Mouse (Mus musculus) gastrocnemius, postnatal 25 days (tissue): ENCODE results near the gene Zfr. TPM values are rescaled to one million over a fixed set of nuclear protein-coding genes. Genes with fewer than 3 reads are reported as not detected.
"Not testable (repeated sequence)": the region's sequence is repeated elsewhere in the genome, so short reads cannot be mapped to it uniquely, and the experiment has no call there.

Experiments
- DNase-seq: peaks from one replicate; pipeline ENCODE4 v3.0.0; 2022
- total RNA-seq, 2 experiments: library from RNA; stranded (reverse); gene quantifications; 1 replicate in 1 of 2; 2 replicates in 1 of 2; pipeline ENCODE4 v1.2.3; 2021

Gene Zfr
- total RNA-seq, 2 experiments from 2014 or later: 46.0 to 61.1 TPM

DNA sequence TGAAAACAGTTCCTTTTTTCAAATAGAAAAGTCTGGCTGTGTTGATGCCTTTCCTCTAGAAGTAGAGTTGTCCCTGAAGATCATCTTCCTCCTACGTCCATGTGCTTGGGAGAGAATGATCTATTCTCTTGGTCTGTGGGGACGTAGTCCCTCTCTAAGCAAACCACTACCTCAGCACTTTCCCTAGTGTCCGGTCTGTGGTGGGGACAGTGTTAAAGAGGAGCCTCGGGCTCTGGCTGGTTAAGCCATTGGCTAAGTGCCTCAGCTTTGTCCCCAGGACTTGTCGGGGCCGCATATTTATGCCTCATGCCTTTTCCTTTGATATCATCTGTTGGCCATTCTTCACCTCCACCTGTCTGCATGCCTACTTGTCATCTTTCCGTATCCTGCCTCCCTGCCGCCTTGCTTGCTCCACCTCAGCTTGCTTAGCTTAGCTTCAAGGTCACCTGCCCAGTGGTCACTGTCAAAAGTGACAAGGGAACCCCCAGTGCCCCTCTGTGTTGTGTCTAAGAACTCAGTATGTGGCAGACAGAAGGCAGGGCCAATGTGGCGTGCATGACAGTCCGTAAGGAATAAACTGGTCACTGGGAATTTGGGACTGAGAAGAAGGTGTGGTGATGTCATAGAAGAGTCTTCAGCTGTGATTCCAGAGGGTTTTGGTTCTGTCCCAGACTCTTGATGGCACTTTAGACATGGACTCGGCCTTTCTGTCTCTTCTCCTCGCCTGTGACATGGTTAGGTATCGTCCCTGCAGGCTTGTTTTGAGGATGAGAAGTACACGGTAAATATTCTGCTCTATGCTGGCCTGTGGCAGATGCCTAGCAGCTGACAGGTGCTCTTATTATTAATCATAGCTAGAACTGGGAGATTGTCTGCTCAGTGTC, 97.1 kb downstream of the Zfr start:
- DNase-seq: no peak

DNA sequence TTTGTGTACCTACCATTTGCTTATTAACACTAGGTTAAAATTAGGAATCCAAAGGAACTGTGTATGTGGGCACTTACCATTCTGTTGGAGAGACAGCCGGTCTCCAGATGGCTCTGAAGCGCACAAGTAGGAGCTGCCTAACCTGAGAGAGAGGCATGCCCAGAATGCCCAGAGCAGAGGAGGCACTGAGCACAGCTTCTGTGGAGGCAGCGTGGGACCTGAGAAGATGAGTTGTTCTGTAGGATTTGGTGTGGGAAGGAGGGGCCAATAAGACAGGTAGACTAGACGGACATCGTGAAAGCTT, 97.7 kb downstream of the Zfr start:
- no peak for DNase-seq

DNA sequence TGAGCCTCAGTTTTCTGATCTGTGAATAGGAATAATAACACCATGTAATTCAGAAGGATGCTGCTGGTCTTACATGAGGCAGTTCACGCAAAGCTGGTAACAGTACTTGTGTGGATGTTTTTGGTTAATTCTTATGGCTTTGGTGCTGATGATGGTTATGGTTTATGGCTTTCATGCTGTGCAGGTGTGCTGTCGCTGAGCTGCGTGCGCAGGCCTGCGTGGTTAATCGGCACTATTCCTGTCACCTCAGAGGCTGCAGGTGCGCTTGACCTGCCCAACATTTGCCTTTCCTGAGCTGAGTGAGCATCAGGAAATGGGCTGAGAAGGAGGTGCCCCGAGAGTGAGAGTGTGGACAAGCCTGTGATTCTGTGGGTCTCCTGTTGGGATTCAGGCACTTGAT, 98.5 kb downstream of the Zfr start:
- DNase-seq: no peak

DNA sequence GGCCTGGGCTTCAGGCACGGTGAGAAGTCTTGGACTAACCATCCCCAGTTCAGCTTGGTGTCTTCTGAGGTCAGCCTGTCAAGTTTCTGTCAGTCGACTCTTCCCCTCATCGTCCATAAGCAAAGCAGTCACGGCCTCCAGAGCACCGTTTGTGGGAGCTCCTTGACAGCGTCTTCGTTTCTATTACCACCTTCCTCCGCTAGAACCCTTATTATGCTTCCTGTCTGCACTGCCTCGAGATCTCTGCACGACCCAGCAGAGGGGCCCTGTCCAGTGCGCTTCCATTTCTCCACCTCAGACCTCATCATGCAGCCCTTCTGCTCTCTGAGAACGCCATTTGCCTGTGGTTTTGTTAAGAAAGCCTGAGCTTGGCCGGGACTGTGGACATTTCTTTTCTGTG, 99.2 kb downstream of the Zfr start:
- no peak for DNase-seq

DNA sequence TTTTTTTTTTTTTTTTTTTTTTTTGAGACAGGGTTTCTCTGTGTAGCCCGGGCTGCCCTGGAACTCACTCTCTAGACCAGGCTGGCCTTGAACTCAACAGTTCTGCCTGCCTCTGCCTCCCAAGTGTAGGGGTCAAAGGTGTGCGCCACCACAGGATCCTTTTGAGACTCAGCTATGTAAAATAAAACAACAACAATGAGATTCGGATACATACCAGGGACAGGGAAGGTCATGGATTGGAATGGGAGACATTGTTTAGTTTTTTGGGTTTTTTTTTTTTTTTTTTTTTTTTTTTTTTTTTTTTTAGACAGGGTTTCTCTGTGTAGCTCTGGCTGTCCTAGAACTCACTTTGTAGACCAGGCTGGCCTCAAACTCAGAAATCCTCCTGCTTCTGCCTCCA, 99.7 kb downstream of the Zfr start:
- not testable (repeated sequence) for DNase-seq

DNA sequence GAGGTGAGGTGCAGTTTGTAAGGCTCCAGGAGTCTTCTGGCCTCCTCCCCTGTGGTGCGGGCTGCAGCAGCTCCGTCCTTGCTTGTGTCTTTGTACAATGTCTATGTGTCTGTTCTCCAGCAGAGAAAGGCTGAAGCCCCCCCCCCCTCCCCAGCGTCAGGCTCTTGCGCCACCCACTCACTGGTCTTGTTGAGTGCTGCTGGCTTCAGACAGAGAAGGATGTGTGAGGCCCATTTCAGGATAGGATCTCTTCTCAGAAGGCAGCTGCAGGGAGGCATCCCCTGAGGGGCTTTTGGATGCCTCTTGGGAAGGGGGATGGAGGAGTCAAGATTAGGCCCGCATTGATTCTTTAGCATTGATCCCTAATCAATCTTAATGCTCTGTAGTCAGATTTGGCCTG, 100.2 kb downstream of the Zfr start:
- DNase-seq: no peak

DNA sequence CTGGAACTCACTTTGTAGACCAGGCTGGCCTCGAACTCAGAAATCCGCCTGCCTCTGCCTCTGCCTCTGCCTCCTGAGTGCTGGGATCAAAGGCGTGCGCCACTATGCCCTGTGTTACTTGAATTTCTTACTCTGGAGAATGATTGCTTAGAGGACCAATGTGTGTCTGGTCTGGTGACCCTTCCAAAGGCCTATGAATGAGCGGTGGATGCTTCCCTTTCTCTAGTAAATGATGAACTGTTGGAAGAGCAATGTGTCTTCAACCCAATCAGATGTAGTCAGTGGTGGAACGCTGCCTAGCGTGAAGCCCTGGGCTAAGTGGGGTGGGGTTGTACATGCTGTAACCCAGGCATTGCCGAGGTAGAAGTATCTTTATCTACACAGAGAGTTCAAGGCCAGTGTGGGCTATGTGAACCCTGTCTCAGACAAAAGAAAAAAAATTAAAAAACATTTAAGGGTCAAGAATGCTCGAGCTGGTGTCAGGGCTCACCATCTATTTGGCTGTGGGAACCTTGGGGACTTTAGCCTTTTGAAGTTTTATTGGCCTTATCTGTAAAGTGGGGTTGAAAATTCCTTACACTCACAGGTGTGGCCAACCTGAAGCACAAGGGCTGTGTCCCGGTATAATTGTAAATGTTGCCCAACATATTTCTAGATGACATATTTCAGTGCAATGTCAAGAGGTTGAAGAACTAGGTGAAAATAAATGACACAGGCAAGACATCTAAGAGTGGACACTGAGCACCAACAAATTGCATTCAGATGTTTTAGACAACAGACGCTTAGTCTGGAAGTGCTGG, 101.2 kb downstream of the Zfr start:
- DNase-seq: no peak

DNA sequence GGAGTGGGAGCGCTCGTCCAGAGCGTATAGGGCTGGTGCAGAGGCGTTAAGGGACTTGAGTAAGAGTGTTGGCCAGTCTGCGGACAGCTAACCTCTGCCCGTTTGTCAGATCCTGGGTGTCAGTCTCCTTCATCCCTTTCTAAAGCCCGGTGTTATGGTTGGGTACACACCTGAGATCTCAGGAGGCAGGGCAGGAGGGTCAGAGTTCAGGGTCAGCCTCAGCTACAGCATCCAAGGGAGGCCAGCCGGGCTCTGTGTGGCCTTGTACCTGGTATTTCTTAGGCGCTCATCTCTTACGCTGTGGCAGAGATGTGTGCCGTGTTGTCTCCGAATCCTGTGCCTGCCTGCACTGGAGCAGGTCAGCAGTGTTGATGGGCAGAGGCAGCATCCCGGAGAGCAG, 103.5 kb downstream of the Zfr start:
- no peak for DNase-seq

DNA sequence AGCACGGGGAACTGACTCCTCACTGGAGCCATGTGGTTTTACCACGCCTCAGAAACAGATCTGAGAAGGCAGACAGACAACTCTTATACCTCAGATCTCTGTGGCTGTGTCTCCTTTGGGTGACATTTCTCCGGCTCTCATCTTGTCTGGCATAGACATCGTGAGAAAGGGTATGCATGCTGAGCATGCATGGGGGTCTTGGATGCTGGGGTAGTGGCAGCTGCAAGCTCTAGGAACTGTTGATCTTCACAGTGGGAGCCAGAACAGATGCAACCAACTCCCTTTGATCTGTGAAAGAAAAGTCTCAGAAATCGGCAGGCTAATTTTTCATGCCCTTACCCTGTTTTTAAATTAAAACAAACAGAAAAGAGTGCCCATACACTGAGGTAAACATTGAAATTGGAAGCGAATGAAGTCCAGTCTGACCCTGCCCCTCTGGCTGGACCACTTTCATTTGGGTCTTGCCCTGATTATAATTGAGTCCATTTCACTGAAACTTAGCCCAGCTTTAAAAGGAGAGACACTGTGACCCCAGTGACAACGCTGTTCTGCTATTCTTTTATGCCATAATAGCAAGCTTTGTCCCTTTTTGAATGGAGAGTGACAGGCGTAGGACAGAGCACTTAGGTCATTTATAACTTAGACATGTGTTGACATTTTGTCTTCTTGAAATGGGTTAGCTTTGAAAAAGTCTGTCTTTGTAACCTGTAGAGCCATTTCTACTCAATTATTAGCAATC, 105.1 kb downstream of the Zfr start:
- DNase-seq: no peak

DNA sequence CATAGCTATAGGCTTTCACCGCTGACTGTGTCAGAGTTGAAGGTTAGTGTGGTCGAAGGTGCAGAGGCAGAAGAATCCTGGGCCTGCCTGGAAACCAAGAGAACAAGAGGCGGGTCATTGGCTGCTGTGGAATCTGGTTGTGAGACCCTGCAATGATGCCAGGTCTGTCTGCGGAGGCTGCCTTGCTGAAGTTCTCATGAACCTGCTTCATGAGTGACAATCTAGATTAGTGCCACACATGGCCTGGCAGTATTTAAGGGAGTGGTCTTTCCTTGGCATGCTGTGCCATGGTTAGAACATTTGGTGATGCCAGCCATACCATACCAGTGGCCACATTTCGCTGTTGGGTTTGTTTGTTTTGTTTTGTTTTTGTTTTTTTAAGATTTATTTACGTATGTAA, 105.8 kb downstream of the Zfr start:
- DNase-seq: no peak

DNA sequence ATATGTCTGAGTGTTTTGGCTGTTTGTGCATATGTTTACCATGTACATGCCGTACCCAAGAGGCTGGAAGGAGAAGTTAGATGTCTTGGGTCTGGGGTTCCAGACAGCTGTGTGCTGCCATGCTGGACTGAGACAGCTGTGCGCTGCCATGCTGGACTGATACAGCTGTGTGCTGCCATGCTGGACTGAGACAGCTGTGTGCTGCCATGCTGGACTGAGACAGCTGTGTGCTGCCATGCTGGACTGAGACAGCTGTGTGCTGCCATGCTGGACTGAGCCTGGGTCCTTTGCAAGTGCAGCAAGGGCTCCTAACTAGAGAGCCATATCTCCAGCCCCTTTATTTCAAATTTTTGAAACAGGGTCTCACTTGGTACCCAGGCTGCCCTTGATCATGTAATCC, 106.6 kb downstream of the Zfr start:
- no peak for DNase-seq

DNA sequence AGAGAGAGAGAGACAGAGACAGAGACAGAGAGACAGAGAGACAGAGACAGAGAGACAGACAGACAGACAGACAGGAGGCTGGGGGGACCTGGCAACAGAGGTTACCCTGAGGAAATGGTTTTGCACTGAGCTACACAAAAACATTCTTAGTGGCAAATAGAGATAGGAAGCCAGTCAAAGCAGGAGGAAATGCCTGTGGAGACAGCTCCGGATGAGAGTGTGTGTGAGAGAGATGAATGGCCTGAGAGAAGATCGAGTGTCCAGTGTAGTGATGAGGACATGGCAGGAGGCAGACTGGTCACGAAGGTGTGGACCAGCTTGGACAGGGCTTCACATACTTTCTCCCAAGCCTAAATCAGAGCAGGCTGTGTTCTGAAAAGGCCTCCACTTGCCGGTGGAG, 107.4 kb downstream of the Zfr start:
- DNase-seq: no peak

DNA sequence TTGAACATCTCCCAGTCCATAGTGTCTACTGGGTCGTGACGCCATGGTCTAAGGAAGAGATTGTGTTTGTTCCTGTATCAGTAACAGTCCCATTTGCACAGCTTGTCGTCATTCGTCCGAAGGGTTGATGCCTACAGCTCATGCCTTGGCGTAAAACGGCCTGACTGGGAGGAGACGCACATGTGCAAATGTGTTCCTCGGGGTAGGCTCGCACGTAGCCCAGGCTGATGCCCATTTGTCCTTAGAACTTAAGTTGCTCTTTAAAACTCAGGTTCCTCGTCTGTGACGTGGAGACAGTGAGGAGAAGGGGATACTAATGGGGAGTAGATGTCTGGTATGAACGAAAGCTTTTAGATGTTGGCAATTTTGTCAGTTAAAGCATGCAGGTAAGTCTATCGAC, 109.3 kb downstream of the Zfr start:
- DNase-seq: no peak

DNA sequence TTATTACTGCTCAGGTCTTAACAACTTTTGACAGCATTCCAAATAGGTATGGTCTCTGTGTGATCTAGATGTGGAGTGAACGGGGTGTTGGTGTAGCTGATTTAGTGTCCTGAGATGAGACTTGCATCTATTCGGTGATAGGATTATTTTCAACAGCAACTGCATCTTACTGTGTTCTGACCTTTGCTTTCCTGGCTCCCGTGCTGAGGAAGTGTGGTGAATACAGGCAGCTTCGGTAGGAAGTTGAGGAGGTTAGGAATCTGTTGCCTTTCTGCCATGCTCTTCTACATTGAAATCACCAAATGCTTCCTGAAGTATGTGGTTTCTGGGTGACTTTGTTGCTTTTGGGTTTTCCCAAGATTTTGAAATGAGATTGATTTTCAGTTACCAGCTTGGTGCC, 109.7 kb downstream of the Zfr start:
- DNase-seq: no peak

DNA sequence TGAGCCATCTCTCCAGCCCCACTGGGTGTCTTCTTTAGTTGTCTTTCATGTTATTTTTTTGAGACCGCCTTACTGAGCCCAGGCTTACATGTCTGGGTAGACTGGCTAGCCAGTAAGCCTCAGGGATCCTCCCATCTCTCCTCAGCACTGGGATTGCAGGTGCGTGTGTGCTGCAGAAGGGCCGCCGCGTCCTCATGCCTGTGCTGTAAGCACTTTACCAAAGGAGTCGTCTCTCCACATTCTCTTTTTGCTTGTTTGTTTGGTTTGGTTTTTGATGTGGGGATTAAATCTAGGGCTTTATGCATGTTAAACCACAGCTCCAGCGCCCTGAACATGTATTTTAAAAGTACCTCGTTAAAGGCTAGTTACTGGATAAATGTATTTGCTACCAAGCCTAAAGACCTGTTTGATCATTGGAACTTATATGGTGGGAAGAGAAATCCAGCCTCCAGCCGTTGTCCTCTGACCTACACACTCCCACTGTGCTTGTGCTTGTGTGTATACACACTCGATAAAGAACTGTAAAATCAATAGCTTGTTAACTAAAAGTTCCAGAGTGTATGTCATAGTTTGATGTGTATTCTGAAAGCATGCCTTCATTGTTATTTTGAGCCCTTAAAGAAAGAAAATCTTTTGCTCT, 112.1 kb downstream of the Zfr start:
- no peak for DNase-seq

DNA sequence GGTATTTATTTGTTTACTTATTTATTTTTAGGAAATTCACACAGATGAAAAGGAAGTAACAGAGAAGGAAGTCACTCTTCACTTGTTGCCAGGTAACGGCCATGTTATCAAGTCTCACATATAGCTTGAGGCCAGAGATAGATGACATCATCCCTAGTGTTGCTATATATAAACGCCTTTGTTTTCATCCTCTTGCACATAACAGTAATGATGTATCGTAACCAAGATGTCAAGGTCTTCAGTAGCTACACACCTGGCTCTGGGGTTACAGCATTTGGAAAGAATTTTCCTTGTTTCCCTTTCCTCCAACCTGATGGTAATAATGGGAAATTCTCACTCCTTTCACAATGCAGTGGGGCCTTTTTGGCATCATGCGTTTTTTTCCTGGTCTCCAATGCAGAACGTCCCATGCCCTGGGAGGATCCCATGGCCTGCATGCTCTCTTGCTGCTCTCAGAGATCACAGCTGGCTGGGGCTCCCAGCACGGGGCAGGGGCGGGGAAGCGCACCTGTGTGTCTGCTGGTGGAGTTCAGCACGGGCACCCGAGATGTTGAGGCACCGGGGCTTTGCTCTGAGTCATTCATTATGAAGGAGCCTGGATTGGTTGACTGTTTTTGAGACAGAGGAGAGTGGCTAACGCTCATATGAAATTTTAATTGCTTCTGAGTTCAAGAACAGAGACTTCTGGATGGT, 112.8 kb downstream of the Zfr start:
- DNase-seq: no peak

DNA sequence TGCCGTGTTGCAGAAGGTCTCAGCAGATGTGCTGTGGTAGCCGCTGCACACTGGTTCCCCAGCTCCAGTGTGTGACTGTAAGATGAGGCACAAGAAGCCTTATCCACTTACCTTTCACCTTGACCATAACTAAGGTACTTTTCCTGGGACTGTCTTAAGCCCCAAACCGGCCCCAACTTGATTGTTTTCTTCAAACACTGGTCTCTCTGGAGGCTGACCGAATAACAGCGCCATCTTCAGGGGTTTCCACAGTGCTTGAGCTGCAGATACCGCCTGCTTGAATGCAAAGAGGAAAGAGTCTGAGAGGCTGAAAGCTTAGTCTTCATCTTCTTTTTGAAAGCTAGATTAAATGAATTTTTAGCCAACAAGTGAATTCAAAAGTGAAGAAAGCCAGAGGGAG, 113.8 kb downstream of the Zfr start:
- no peak for DNase-seq

DNA sequence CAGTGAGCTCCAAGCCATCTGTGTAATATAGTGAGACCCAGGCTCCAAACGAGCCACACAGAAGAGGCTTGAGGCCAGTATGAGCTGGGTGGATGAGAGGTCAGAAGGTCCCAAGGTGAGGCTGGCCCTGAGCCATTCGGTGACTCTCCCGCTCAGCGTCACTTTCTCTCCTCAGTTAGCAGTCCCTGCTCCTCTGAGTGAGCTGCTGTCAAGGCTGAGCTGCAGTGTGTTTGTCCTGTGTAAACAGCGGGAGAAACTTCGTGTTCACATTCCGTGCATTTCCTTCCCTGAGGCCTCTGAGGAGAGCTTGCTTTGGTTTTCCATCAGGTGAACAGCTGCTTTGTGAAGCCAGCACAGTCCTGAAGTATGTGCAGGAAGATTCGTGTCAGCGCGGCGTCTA, 114.8 kb downstream of the Zfr start:
- DNase-seq: no peak

DNA sequence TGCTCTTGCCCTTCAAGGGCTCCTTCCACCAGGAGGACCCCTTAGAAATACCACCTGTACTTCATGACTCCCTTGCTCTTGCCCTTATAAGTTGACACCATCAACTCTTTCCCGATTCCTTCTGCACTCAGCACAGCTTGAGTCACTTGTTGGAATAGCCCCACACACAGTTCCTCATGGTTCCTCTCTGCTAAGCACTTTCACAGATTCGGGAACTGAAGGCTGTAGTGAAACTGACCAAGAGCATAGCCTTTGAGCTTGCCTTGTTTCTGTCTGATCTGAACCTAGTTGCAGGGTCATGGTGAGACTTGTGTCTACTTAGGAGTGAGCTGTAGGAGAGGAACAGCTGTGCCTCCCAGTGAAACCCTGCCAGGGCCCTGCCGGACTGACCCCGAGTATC, 115.4 kb downstream of the Zfr start:
- DNase-seq: no peak
